Mouse (Mus musculus) hindbrain, embryonic 16.5 days (tissue): Measurements from ENCODE around the gene Hspg2. TPM values are rescaled to one million over a fixed set of nuclear protein-coding genes. Genes with fewer than 3 reads are reported as not detected.

Experiments used
- ATAC-seq: fragments of 200-750 bp; cut with Nextera tagmentation; 2 replicates; pipeline ENCODE4 v1.8.0; 2017; ENCODE audit warnings: moderate TSS enrichment, moderate library complexity
- H3K27ac ChIP-seq: fragments of 300-500 bp; sonication (generic); 2 replicates; pipeline ENCODE4 v1.5.1; 2014; ENCODE audit warnings: low read depth, mild to moderate bottlenecking, control low read depth, low read length, moderate library complexity
- H3K27me3 ChIP-seq: fragments of 300-500 bp; sonication (generic); replicated peaks from 2 replicates; pipeline ENCODE4 v1.6.1; 2014; ENCODE audit warnings: low read length; ENCODE audit not compliant: control insufficient read depth, insufficient read depth
- H3K36me3 ChIP-seq: fragments of 300-500 bp; sonication (generic); 2 replicates; pipeline ENCODE4 v1.6.1; 2014; ENCODE audit warnings: mild to moderate bottlenecking, low read length, moderate library complexity, mixed read lengths; ENCODE audit not compliant: control insufficient read depth, insufficient read depth
- H3K4me1 ChIP-seq: fragments of 300-500 bp; sonication (generic); 2 replicates; pipeline ENCODE4 v1.6.1; 2014; ENCODE audit warnings: low read depth, low read length; ENCODE audit not compliant: control insufficient read depth, insufficient read depth
- H3K4me2 ChIP-seq: fragments of 300-500 bp; sonication (generic); 2 replicates; pipeline ENCODE4 v1.6.1; 2014; ENCODE audit warnings: mild to moderate bottlenecking, low read length, control low read depth, moderate library complexity
- H3K4me3 ChIP-seq: fragments of 300-500 bp; sonication (generic); 2 replicates; pipeline ENCODE4 v1.5.1; 2014; ENCODE audit warnings: mild to moderate bottlenecking, low read length, control low read depth, moderate library complexity
- H3K9ac ChIP-seq: fragments of 300-500 bp; sonication (generic); 2 replicates; pipeline ENCODE4 v1.6.1; 2014; ENCODE audit warnings: low read depth, mild to moderate bottlenecking, control low read depth, low read length, moderate library complexity
- H3K9me3 ChIP-seq: fragments of 300-500 bp; sonication (generic); 2 replicates; pipeline ENCODE4 v1.6.1; 2014; ENCODE audit warnings: mild to moderate bottlenecking, low read length, moderate library complexity; ENCODE audit not compliant: control insufficient read depth
- whole genome bisulfite sequencing: fragments of 180-500 bp; shearing (Covaris S2); extraction: QIAGEN DNeasy Blood & Tissue Kit; methylation state at CpG from one replicate; pipeline ENCODE4 v1.1.7; 2014; 5-methylcytosine and 5-hydroxymethylcytosine counted together
- polyA plus RNA-seq: library from polyadenylated mRNA; unstranded; fragments of >200 nt; fragmentation: Nextera tagmentation; extraction: Ambion mirVana; gene quantifications from 2 replicates; pipeline ENCODE4 v1.2.1, GENCODE M21; 2015

Hspg2 gene
- polyA plus RNA-seq, 1 experiment from 2014 or later: 6.5 TPM

DNA sequence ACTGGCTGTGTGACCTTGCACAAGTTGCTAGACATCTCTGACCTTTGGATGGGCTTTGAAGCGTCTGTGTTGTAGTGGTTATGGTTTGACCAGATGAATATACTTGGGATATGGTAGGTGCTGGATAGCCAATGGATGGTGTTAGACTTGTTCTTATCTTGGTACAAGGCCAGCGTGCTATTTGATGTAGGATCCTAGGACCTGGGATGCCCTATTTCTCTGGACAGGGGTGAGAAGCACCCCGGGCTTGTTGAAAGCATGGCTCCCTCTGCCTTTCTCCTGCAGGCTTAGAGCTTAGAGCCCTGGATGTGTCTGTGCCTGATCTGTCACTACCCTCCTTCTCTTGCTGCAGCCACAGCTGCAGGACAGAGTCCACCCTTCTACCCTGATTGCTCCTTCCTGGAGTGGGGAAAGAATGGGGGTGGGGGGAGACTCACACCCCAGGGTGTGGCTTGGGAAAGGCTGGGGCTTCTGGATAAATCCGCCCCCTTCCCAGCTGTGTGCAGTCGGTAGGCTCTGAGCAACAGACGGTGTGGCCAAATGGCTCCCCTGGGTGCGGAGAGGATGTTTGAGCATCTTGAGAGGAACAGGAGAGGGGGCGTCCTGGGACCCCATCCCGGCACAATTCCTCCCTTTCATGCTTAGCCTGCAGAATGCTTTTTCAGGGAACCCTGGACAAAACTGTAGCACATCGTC is 7.6 kb downstream of the Hspg2 start:
- peak overlapping the region; percentile 38 for H3K4me2 ChIP-seq

DNA sequence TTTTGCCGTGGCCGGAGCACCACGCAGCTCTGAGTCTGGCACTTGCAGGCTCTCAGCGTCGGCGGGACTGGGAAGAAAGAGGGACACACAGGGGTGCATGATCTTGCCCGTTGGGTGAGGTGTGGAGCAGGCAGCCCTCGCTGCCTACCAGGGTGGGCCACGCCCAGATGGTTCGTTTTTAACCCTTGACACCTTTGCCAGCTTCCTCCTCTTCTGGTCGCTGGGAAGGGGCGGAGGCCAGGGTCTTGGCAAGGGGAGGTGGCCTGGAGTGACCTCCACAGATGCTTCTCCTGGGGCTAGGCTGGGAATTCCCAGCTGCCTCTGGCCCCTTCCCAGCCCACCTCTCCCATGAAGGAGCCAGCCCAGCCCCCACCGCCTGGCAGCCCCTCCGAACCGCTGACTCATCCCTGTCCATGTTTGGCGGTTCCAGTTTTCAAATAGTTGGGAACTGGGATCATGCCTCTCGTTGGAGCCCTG is 8.2 kb downstream of the Hspg2 start:
- H3K4me3 ChIP-seq: no peak overlapping the region
- H3K27me3 ChIP-seq: 0 out of 2 replicates have a peak, but pooled peaks cover 2% of the 10 kb centered on the region
- H3K9ac ChIP-seq: 0 out of 2 replicates have a peak overlapping the region, but pooled peaks have one; percentile 25
- no peaks in the 10 kb centered on the region for H3K36me3 ChIP-seq
- 24% methylated on average over 15 of the region's 17 CpGs for WGBS
- ATAC-seq: no peak
- peak overlapping the region; percentile 38 for H3K4me2 ChIP-seq
- no peak overlapping the region for H3K27ac ChIP-seq
- H3K9me3 ChIP-seq: no peaks in the 10 kb centered on the region
- peaks cover 19% of the 10 kb centered on the region for H3K4me1 ChIP-seq

More for the DNA sequence above, 7.6 kb downstream of the Hspg2 start:
- no peaks in the 10 kb centered on the region for H3K9me3 ChIP-seq
- peaks cover 19% of the 10 kb centered on the region for H3K4me1 ChIP-seq
- 35% methylated on average over 10 of the region's 10 CpGs for WGBS
- H3K9ac ChIP-seq: 0 out of 2 replicates have a peak overlapping the region, but pooled peaks have one; percentile 25
- no peak overlapping the region for H3K27ac ChIP-seq
- ATAC-seq: no peak
- 0 out of 2 replicates have a peak, but pooled peaks cover 2% of the 10 kb centered on the region for H3K27me3 ChIP-seq
- no peak overlapping the region for H3K4me3 ChIP-seq
- H3K36me3 ChIP-seq: no peaks in the 10 kb centered on the region

DNA sequence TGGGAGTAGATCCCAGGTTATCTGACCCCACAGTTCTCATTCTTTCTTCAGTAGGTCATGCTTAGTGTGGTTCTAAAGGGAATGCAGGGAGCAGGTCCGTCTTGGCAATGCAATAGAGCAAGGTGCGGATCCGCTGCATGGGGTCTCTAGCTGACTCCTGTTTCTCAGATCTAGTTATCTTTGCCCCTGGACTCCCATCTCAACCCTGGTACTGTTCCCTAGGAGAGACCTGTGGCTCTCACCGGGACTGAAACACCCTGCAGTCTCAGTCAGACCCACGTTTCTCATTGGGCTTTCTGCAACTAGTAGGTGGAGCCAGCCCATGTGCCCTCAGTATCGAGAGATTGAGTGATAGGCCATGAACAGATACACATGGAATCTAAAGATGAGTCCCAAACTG is 9.0 kb downstream of the Hspg2 start:
- 0 out of 2 replicates have a peak, but pooled peaks cover 2% of the 10 kb centered on the region for H3K27me3 ChIP-seq
- no peak for ATAC-seq
- 67% methylated on average over 6 of the region's 6 CpGs for WGBS
- no peaks in the 10 kb centered on the region for H3K36me3 ChIP-seq
- peaks cover 19% of the 10 kb centered on the region for H3K4me1 ChIP-seq
- no peak overlapping the region for H3K9ac ChIP-seq
- H3K4me3 ChIP-seq: no peak overlapping the region
- no peaks in the 10 kb centered on the region for H3K9me3 ChIP-seq
- H3K27ac ChIP-seq: no peak overlapping the region
- no peak overlapping the region for H3K4me2 ChIP-seq

DNA sequence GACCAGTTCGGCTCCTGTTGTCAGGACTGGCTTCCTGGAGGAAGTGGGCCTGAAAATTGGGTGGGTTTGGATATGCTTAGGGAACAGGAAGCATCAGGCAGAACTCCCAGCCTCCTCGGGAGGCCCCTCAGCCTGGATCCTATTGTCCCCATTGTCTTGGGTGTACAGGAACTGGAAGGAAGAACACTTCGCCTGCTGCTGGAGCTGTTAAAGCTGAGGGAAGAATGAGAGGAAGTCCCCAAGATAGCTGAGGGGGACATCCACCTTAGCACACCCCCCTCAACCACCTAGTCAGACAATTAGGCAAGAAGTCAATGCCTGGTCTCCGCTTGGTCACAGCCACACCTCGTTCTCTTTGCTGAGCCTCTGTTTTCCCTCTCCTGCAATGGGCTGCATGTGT is 9.7 kb downstream of the Hspg2 start:
- H3K36me3 ChIP-seq: no peaks in the 10 kb centered on the region
- H3K4me3 ChIP-seq: no peak overlapping the region
- 0 out of 2 replicates have a peak, but pooled peaks cover 2% of the 10 kb centered on the region for H3K27me3 ChIP-seq
- H3K27ac ChIP-seq: no peak overlapping the region
- no peak overlapping the region for H3K9ac ChIP-seq
- 66% methylated on average over 5 of the region's 5 CpGs for WGBS
- H3K9me3 ChIP-seq: no peaks in the 10 kb centered on the region
- ATAC-seq: no peak
- peaks cover 19% of the 10 kb centered on the region for H3K4me1 ChIP-seq
- no peak overlapping the region for H3K4me2 ChIP-seq

DNA sequence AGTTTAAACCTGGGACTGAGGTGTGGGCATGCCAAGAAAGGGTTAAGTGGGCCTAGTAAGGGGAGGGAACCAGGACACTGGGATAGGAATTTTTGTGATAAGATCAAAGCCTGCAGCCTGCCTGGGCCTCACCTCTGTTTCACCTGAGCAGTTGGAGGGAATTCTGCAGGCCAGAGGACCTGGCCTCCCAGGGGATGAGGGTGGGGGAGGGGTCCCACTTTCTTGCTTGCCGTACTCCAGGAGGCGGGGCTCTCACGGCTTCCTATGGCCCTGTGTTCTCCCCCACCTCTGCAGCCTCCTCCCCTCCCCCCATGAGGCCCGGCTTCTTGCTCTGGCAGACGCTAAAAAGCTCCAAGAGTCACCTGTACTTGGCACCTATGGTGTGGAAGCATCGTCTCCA is 11.2 kb downstream of the Hspg2 start:
- no peaks in the 10 kb centered on the region for H3K36me3 ChIP-seq
- H3K27me3 ChIP-seq: 0 out of 2 replicates have a peak, but pooled peaks cover 2% of the 10 kb centered on the region
- H3K4me1 ChIP-seq: peaks cover 23% of the 10 kb centered on the region
- H3K4me3 ChIP-seq: no peak overlapping the region
- H3K27ac ChIP-seq: no peak overlapping the region
- WGBS: 10% methylated on average over 6 of the region's 6 CpGs
- no peak for ATAC-seq
- no peaks in the 10 kb centered on the region for H3K9me3 ChIP-seq
- no peak overlapping the region for H3K9ac ChIP-seq
- no peak overlapping the region for H3K4me2 ChIP-seq

DNA sequence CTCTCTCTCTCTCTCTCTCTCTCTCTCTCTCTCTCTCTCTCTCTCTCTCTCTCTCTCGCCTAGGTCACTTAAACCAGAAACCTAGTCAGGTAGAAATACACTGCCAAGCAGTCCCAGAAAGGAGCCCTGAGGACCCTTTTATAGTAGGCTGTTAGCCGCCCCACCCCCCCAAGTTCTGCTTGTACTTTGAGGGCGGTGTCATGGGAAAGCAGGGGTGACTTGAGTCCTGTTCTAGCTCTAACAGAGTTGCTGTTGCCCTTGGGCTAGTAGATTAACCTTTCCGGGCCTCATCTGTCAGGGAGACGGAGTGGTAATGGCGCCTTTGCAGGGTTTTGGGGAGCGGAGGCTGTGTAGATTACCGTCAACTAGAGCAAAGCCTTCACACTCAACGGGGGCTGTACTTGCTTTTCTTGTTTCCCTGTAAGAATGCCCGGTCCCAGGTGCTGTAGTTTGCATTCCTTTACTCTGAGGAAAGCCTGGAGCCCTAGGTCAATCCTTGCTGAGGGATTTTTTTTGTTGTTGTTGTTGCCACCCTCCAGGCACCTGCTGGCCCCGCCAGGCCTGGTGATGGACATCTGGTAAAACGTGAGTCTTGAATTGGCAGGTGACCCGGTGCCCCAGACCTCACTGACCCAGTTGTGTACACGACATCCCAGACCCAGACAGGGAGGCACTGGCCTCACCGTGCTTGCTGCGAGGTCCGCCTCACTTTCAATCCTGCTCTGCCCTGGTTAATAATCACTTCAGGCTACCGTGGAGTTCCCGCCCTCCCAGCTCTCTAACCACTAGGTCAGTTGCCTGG is 11.8 kb downstream of the Hspg2 start:
- WGBS: 22% methylated on average over 19 of the region's 19 CpGs
- ATAC-seq: no peak
- Histone ChIP-seq H3K27ac (no peak overlapping the region), H3K9me3 (no peaks in the 10 kb centered on the region), H3K4me1 (peaks cover 23% of the 10 kb centered on the region), H3K36me3 (no peaks in the 10 kb centered on the region), H3K4me2 (no peak overlapping the region), H3K27me3 (0 out of 2 replicates have a peak, but pooled peaks cover 2% of the 10 kb centered on the region), H3K9ac (no peak overlapping the region; the same call in 1 of the 2 replicates), H3K4me3 (no peak overlapping the region)

DNA sequence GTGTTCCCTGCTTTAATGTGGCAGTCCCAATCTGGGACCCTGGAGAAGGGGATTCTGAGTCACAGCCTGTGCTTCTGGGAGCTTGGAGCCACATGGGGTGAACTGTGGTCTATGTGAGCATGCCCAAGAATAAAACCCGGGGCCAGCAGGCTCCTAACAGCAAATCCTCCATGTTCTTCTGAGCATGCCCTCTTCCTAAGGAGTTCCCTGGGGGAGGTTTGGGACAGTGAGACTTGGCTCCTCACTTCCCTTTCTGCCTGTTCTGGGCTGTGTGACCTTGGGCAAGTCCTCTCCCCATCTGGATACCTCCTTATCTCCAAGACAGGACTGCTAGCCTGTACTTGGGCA is 12.4 kb downstream of the Hspg2 start:
- H3K4me1 ChIP-seq: peaks cover 25% of the 10 kb centered on the region
- H3K9me3 ChIP-seq: no peaks in the 10 kb centered on the region
- H3K4me3 ChIP-seq: no peak overlapping the region
- H3K27ac ChIP-seq: no peak overlapping the region
- no peaks in the 10 kb centered on the region for H3K36me3 ChIP-seq
- 17% methylated on average over 1 of the region's 1 CpGs for WGBS
- no peak for ATAC-seq
- H3K9ac ChIP-seq: no peak overlapping the region; the same call in 1 of the 2 replicates
- 0 out of 2 replicates have a peak, but pooled peaks cover 2% of the 10 kb centered on the region for H3K27me3 ChIP-seq
- no peak overlapping the region for H3K4me2 ChIP-seq

DNA sequence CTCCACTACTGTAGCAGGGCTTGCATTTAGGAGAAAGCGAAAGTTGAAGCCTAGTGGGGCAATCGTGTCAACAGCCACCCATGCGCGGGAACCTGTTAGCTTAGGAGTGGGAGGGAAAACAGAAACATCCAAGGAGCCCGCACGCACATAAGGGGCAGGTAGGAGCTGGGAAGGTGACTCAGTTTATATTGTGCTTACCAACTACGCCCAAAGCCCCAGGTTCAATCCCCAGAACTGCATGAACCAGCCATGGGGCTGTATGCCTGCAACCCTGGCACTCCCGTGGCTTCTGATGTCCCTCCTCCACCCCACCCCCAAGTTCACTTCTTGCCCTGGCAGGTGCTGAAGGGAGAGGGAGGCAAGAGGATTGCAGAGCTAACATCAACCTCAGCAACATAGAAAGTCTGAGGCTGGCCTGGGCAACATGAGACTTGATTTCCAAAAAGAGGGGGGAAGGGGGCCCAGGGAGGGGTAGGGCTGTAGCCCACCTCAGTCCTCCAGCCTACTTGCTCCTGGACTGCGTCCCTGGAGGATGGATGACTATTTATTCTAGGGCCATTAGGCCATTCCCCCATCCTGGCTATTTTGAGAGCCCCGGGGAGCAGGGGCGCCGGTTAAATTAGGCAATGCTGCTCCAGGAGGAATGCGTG is 12.9 kb downstream of the Hspg2 start:
- Histone ChIP-seq H3K36me3 (no peaks in the 10 kb centered on the region), H3K4me1 (peaks cover 27% of the 10 kb centered on the region)
- 66% methylated on average over 13 of the region's 13 CpGs for WGBS

More for the DNA sequence above, 12.9 kb downstream of the Hspg2 start:
- H3K4me3 ChIP-seq: no peak overlapping the region
- no peak for ATAC-seq
- 0 out of 2 replicates have a peak, but pooled peaks cover 2% of the 10 kb centered on the region for H3K27me3 ChIP-seq
- H3K4me2 ChIP-seq: no peak overlapping the region
- H3K27ac ChIP-seq: no peak overlapping the region
- no peak overlapping the region for H3K9ac ChIP-seq
- no peaks in the 10 kb centered on the region for H3K9me3 ChIP-seq
